Mouse (Mus musculus) stomach, embryonic 16.5 days (tissue): Measurements from ENCODE around the gene P2ry6. TPM values are rescaled to one million over a fixed set of nuclear protein-coding genes. Genes with fewer than 3 reads are reported as not detected.

Experiments
- ATAC-seq: fragments of 200-750 bp; cut with Nextera tagmentation; 2 replicates; pipeline ENCODE4 v1.8.0; 2017; ENCODE audit warnings: moderate number of reproducible peaks, moderate TSS enrichment; ENCODE audit not compliant: insufficient read depth, low FRiP score
- H3K27ac ChIP-seq: fragments of 300-500 bp; sonication (generic); 2 replicates; pipeline ENCODE4 v1.5.1; 2014; ENCODE audit warnings: low read length
- H3K27me3 ChIP-seq: fragments of 300-500 bp; sonication (generic); 2 replicates; pipeline ENCODE4 v1.6.1; 2014; ENCODE audit warnings: low read length, control low read depth, mixed read lengths; ENCODE audit not compliant: control insufficient read depth, insufficient read depth
- H3K36me3 ChIP-seq: fragments of 300-500 bp; sonication (generic); 2 replicates; pipeline ENCODE4 v1.6.1; 2014; ENCODE audit warnings: low read length; ENCODE audit not compliant: control insufficient read depth, insufficient read depth
- H3K4me1 ChIP-seq: fragments of 300-500 bp; sonication (generic); 2 replicates; pipeline ENCODE4 v1.6.1; 2014; ENCODE audit warnings: low read length, control low read depth, mixed read lengths; ENCODE audit not compliant: control insufficient read depth, insufficient read depth
- H3K4me2 ChIP-seq: fragments of 300-500 bp; sonication (generic); 2 replicates; pipeline ENCODE4 v1.6.1; 2014; ENCODE audit warnings: low read depth, low read length, mixed read lengths
- H3K4me3 ChIP-seq: fragments of 300-500 bp; sonication (generic); replicated peaks from 2 replicates; pipeline ENCODE4 v1.5.1; 2014; ENCODE audit warnings: mild to moderate bottlenecking, low read length
- H3K9ac ChIP-seq: fragments of 300-500 bp; sonication (generic); 2 replicates; pipeline ENCODE4 v1.6.1; 2014; ENCODE audit warnings: low read length
- H3K9me3 ChIP-seq: fragments of 300-500 bp; sonication (generic); replicated peaks from 2 replicates; pipeline ENCODE4 v1.6.1; 2016; ENCODE audit warnings: low read length, control low read depth; ENCODE audit not compliant: control insufficient read depth
- WGBS: fragments of 180-500 bp; shearing (Covaris S2); extraction: QIAGEN DNeasy Blood & Tissue Kit; methylation state at CpG from one replicate; pipeline ENCODE4 v1.1.7; 2014; 5-methylcytosine and 5-hydroxymethylcytosine counted together
- polyA plus RNA-seq: library from polyadenylated mRNA; unstranded; fragments of >200 nt; fragmentation: Nextera tagmentation; extraction: Ambion mirVana; gene quantifications from 2 replicates; pipeline ENCODE4 v1.2.1, GENCODE M21; 2015

P2ry6 gene
- polyA plus RNA-seq, 1 experiment from 2014 or later: 7.9 TPM

- no peaks in the 10 kb centered on the region for H3K27me3 ChIP-seq
- no peak for ATAC-seq
- 57% methylated on average over 19 of the region's 19 CpGs for WGBS
- H3K36me3 ChIP-seq: no peaks in the 10 kb centered on the region
- H3K4me1 ChIP-seq: peaks cover 63% of the 10 kb centered on the region
- H3K27ac ChIP-seq: no peak overlapping the region
- H3K4me2 ChIP-seq: peak overlapping the region; percentile 88
- no peaks in the 10 kb centered on the region for H3K9me3 ChIP-seq
- peak overlapping the region; percentile 84 for H3K4me3 ChIP-seq
- H3K9ac ChIP-seq: peak overlapping the region; percentile 96
Measured at GRCm38 (mm10) chr7:100929639-100930303, 44.7 kb downstream of the P2ry6 start.

GRCm38 (mm10) chr7:100928456-100928855 lies 46.0 kb downstream of the P2ry6 start:
- Histone ChIP-seq H3K4me3 (peak overlapping the region; percentile 84), H3K4me2 (peak overlapping the region; percentile 88), H3K9me3 (no peaks in the 10 kb centered on the region), H3K4me1 (peaks cover 76% of the 10 kb centered on the region), H3K27me3 (no peaks in the 10 kb centered on the region), H3K9ac (peak overlapping the region; percentile 96), H3K27ac (no peak overlapping the region), H3K36me3 (no peaks in the 10 kb centered on the region)
- WGBS: 31% methylated on average over 9 of the region's 9 CpGs
- no peak for ATAC-seq

GRCm38 (mm10) chr7:100927287-100928000 lies 47.0 kb downstream of the P2ry6 start:
- peak overlapping the region; percentile 7; the same call in 1 of the 2 replicates for H3K27ac ChIP-seq

DNA sequence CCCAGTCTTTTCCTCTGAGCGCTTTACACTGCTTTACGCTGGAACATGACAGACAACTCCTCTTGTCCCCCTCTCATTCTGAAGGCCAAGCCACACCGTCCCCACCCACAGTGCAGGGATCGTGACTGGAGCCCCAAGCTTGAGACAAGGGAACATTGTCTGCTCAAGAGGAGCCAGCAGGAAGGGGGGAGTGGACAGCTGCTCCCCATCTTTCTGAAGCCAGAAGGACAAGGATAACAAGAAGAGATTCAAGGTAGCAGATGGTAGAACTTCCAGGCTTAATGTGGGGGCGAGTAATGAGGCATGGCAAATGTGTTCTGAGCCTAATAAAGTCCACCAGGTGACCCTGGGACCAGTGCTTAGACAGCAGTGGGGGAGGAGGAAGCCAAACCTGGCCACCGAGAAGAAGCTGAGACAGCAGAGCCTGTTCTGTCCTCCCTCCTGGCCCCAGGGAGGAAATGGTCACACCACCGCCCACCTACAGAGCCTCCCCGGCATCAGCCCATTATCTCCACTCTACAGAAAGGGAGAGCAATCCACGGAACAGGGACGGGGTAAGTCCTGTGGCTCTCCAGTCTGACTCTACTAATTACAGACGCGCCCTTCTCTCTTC lies 48.0 kb downstream of the P2ry6 start:
- peaks cover 88% of the 10 kb centered on the region for H3K4me1 ChIP-seq
- peak overlapping the region; percentile 84 for H3K4me3 ChIP-seq
- no peaks in the 10 kb centered on the region for H3K36me3 ChIP-seq
- peak overlapping the region; percentile 67; the same call in 1 of the 2 replicates for H3K27ac ChIP-seq
- H3K9me3 ChIP-seq: no peaks in the 10 kb centered on the region
- peak overlapping the region; percentile 88 for H3K4me2 ChIP-seq
- no peaks in the 10 kb centered on the region for H3K27me3 ChIP-seq
- ATAC-seq: no peak
- H3K9ac ChIP-seq: peak overlapping the region; percentile 96
- 12% methylated on average over 12 of the region's 12 CpGs for WGBS

More at GRCm38 (mm10) chr7:100927287-100928000, 47.0 kb downstream of the P2ry6 start:
- H3K9ac ChIP-seq: peak overlapping the region; percentile 96
- H3K36me3 ChIP-seq: no peaks in the 10 kb centered on the region
- H3K27me3 ChIP-seq: no peaks in the 10 kb centered on the region
- WGBS: 5% methylated on average over 7 of the region's 7 CpGs
- H3K4me3 ChIP-seq: peak overlapping the region; percentile 84
- no peaks in the 10 kb centered on the region for H3K9me3 ChIP-seq
- H3K4me1 ChIP-seq: peaks cover 81% of the 10 kb centered on the region
- no peak for ATAC-seq
- H3K4me2 ChIP-seq: peak overlapping the region; percentile 88

GRCm38 (mm10) chr7:100924674-100925445 lies 49.6 kb downstream of the P2ry6 start:
- peak overlapping the region; percentile 96 for H3K9ac ChIP-seq

DNA sequence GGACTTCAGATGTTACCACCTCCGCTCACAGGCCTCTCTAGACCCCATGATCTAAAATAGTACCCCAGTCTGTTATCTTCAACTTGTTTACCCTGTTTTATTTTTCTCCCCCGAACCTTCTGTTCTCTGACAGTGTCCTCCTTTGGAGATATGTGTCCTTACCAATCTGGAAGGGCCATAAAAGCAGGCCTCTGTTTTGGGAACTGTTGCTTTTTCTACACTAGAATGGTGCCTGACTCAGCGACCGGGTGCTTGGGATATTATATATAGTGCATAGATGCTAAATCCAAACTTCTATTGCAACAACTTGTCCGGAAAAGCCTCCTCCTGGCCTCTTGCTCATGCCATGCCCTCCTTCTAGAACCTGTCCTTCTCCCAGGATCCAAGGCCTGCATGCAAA lies 50.2 kb downstream of the P2ry6 start:
- H3K27me3 ChIP-seq: no peaks in the 10 kb centered on the region
- H3K36me3 ChIP-seq: no peaks in the 10 kb centered on the region
- H3K9me3 ChIP-seq: no peaks in the 10 kb centered on the region
- peak overlapping the region; percentile 88 for H3K4me2 ChIP-seq
- peak overlapping the region; percentile 96 for H3K9ac ChIP-seq
- H3K4me1 ChIP-seq: peaks cover 87% of the 10 kb centered on the region
- H3K4me3 ChIP-seq: peak overlapping the region; percentile 84
- peak overlapping the region; percentile 17; the same call in 1 of the 2 replicates for H3K27ac ChIP-seq
- no peak for ATAC-seq
- 72% methylated on average over 5 of the region's 5 CpGs for WGBS

More at GRCm38 (mm10) chr7:100924674-100925445, 49.6 kb downstream of the P2ry6 start:
- Histone ChIP-seq H3K4me2 (peak overlapping the region; percentile 88), H3K27me3 (no peaks in the 10 kb centered on the region), H3K4me1 (peaks cover 87% of the 10 kb centered on the region), H3K4me3 (peak overlapping the region; percentile 84), H3K9me3 (no peaks in the 10 kb centered on the region), H3K36me3 (no peaks in the 10 kb centered on the region), H3K27ac (peak overlapping the region; percentile 17)
- no peak for ATAC-seq
- 28% methylated on average over 10 of the region's 10 CpGs for WGBS

DNA sequence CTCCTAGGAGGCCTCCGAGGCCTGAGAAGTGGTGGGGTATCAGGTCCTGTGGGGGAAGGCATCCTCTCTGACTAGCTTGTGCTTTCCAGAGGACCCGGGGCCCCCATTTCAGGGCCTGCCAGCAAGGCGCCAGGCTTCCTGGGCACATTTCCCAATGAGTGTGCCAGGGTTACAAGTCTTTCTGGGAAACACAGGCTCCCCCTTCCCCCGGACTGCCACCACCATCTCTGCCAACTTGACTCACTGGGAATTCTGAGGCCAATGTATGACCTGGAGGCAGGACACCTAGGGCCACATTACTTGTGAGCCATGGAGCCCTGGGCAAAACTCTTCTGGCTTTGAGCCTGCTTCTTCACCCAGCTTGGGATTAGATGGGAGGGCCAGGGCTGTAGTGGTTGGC lies 51.5 kb downstream of the P2ry6 start:
- no peaks in the 10 kb centered on the region for H3K9me3 ChIP-seq
- H3K36me3 ChIP-seq: no peaks in the 10 kb centered on the region
- WGBS: 80% methylated on average over 4 of the region's 4 CpGs
- no peak overlapping the region for H3K4me2 ChIP-seq
- no peak for ATAC-seq
- H3K27ac ChIP-seq: no peak overlapping the region
- H3K27me3 ChIP-seq: no peaks in the 10 kb centered on the region
- H3K4me3 ChIP-seq: no peak overlapping the region
- H3K4me1 ChIP-seq: peaks cover 87% of the 10 kb centered on the region
- peak overlapping the region; percentile 55; the same call in 1 of the 2 replicates for H3K9ac ChIP-seq

- WGBS: 81% methylated on average over 5 of the region's 5 CpGs
- H3K4me2 ChIP-seq: no peak overlapping the region
- no peak overlapping the region for H3K9ac ChIP-seq
- peaks cover 87% of the 10 kb centered on the region for H3K4me1 ChIP-seq
- H3K27me3 ChIP-seq: no peaks in the 10 kb centered on the region
- no peaks in the 10 kb centered on the region for H3K9me3 ChIP-seq
- no peak for ATAC-seq
- no peaks in the 10 kb centered on the region; the same call in 1 of the 2 replicates for H3K36me3 ChIP-seq
- no peak overlapping the region for H3K4me3 ChIP-seq
- no peak overlapping the region for H3K27ac ChIP-seq
Measured at GRCm38 (mm10) chr7:100921289-100921688, 53.2 kb downstream of the P2ry6 start.
